Mouse (Mus musculus): ENCODE measurements around the gene Tmem140.

Tmem140 gene

GRCm38 (mm10) chr6:34862791-34863403 lies at the start of gene Tmem140:
Tmem140 (plus strand) TSS chr6:34863146.
- DNase-seq (ENCODE audit: low spot score): peak; percentile 48

GRCm38 (mm10) chr6:34824406-34824805 lies 38.5 kb upstream of the Tmem140 start:
- no peak for DNase-seq (ENCODE audit: low spot score)

- DNase-seq (ENCODE audit: low spot score): no peak
These were observed 30.6 kb upstream of the Tmem140 start for GRCm38 (mm10) chr6:34832352-34832751.

- no peak for DNase-seq (ENCODE audit: low spot score)
These were observed 1.3 kb upstream of the Tmem140 start for GRCm38 (mm10) chr6:34861546-34862053.

- peak; percentile 46 for DNase-seq (ENCODE audit: low spot score)
These were observed 565 bp upstream of the Tmem140 start for GRCm38 (mm10) chr6:34862381-34862780.

- DNase-seq (ENCODE audit: low spot score): no peak
These were observed 1.0 kb downstream of the Tmem140 start for GRCm38 (mm10) chr6:34863786-34864514.

GRCm38 (mm10) chr6:34865213-34865612 lies 2.3 kb downstream of the Tmem140 start:
- DNase-seq (ENCODE audit: low spot score): peak; percentile 43

GRCm38 (mm10) chr6:34865711-34866593 lies 3.0 kb downstream of the Tmem140 start:
- peak; percentile 16 for DNase-seq (ENCODE audit: low spot score)

- DNase-seq (ENCODE audit: low spot score): peak; percentile 32
These were observed 3.8 kb downstream of the Tmem140 start for GRCm38 (mm10) chr6:34866786-34867185.

GRCm38 (mm10) chr6:34867301-34867994 lies 4.5 kb downstream of the Tmem140 start:
- peak; percentile 33 for DNase-seq (ENCODE audit: low spot score)

- no peak for DNase-seq (ENCODE audit: low spot score)
These were observed 5.0 kb downstream of the Tmem140 start for GRCm38 (mm10) chr6:34867995-34868350.

GRCm38 (mm10) chr6:34868507-34869217 lies 5.7 kb downstream of the Tmem140 start:
- peak; percentile 31 for DNase-seq (ENCODE audit: low spot score)

- no peak for DNase-seq (ENCODE audit: low spot score)
These were observed 6.4 kb downstream of the Tmem140 start for GRCm38 (mm10) chr6:34869225-34869915.

GRCm38 (mm10) chr6:34870136-34870535 lies 7.2 kb downstream of the Tmem140 start:
- peak; percentile 25 for DNase-seq (ENCODE audit: low spot score)

GRCm38 (mm10) chr6:34870724-34871123 lies 7.8 kb downstream of the Tmem140 start:
- DNase-seq (ENCODE audit: low spot score): peak; percentile 30

- DNase-seq (ENCODE audit: low spot score): peak; percentile 25
These were observed 9.0 kb downstream of the Tmem140 start for GRCm38 (mm10) chr6:34871929-34872328.

GRCm38 (mm10) chr6:34872871-34873270 lies 9.9 kb downstream of the Tmem140 start:
- DNase-seq (ENCODE audit: low spot score): peak; percentile 25

GRCm38 (mm10) chr6:34874101-34874921 lies 11.4 kb downstream of the Tmem140 start:
- DNase-seq (ENCODE audit: low spot score): peak; percentile 76

- DNase-seq (ENCODE audit: low spot score): peak; percentile 43
These were observed 12.4 kb downstream of the Tmem140 start for GRCm38 (mm10) chr6:34875268-34875761.

All from testis, postnatal 10 days (tissue).